Mouse (Mus musculus): Measurements from ENCODE around the gene Adcy1.

The Adcy1 gene

GRCm38 (mm10) chr11:7063001-7063584 is at the start of gene Adcy1:
Gene Adcy1 (plus strand): TSS chr11:7063489.
- no peak for DNase-seq (ENCODE audit: low read depth, low spot score)

GRCm38 (mm10) chr11:7016907-7017306 is 46.4 kb upstream of the Adcy1 start:
- no peak for DNase-seq (ENCODE audit: low read depth, low spot score)

GRCm38 (mm10) chr11:7018078-7018477 is 45.2 kb upstream of the Adcy1 start:
- no peak for DNase-seq (ENCODE audit: low read depth, low spot score)

GRCm38 (mm10) chr11:7019006-7019525 is 44.2 kb upstream of the Adcy1 start:
- no peak for DNase-seq (ENCODE audit: low read depth, low spot score)

- DNase-seq (ENCODE audit: low read depth, low spot score) = no peak
Observed at GRCm38 (mm10) chr11:7033063-7033462, 30.2 kb upstream of the Adcy1 start.

GRCm38 (mm10) chr11:7039722-7040121 is 23.6 kb upstream of the Adcy1 start:
- DNase-seq (ENCODE audit: low read depth, low spot score) = no peak

GRCm38 (mm10) chr11:7040801-7041200 is 22.5 kb upstream of the Adcy1 start:
- no peak for DNase-seq (ENCODE audit: low read depth, low spot score)

GRCm38 (mm10) chr11:7047176-7047575 is 16.1 kb upstream of the Adcy1 start:
- no peak for DNase-seq (ENCODE audit: low read depth, low spot score)

GRCm38 (mm10) chr11:7047584-7047983 is 15.7 kb upstream of the Adcy1 start:
- no peak for DNase-seq (ENCODE audit: low read depth, low spot score)

- no peak for DNase-seq (ENCODE audit: low read depth, low spot score)
Observed at GRCm38 (mm10) chr11:7053710-7054109, 9.6 kb upstream of the Adcy1 start.

GRCm38 (mm10) chr11:7054662-7055265 is 8.5 kb upstream of the Adcy1 start:
- DNase-seq (ENCODE audit: low read depth, low spot score) = no peak

GRCm38 (mm10) chr11:7055455-7056017 is 7.8 kb upstream of the Adcy1 start:
- no peak for DNase-seq (ENCODE audit: low read depth, low spot score)

- DNase-seq (ENCODE audit: low read depth, low spot score) = no peak
Observed at GRCm38 (mm10) chr11:7056121-7056520, 7.2 kb upstream of the Adcy1 start.

- DNase-seq (ENCODE audit: low read depth, low spot score) = no peak
Observed at GRCm38 (mm10) chr11:7057781-7058180, 5.5 kb upstream of the Adcy1 start.

- no peak for DNase-seq (ENCODE audit: low read depth, low spot score)
Observed at GRCm38 (mm10) chr11:7061961-7062360, 1.3 kb upstream of the Adcy1 start.

- no peak for DNase-seq (ENCODE audit: low read depth, low spot score)
Observed at GRCm38 (mm10) chr11:7062566-7062965, 723 bp upstream of the Adcy1 start.

GRCm38 (mm10) chr11:7063681-7064267 is 485 bp downstream of the Adcy1 start:
- DNase-seq (ENCODE audit: low read depth, low spot score) = no peak

- no peak for DNase-seq (ENCODE audit: low read depth, low spot score)
Observed at GRCm38 (mm10) chr11:7064484-7065185, 1.3 kb downstream of the Adcy1 start.

- DNase-seq (ENCODE audit: low read depth, low spot score) = no peak
Observed at GRCm38 (mm10) chr11:7065388-7065787, 2.1 kb downstream of the Adcy1 start.

- no peak for DNase-seq (ENCODE audit: low read depth, low spot score)
Observed at GRCm38 (mm10) chr11:7065876-7066275, 2.6 kb downstream of the Adcy1 start.

GRCm38 (mm10) chr11:7067263-7067662 is 4.0 kb downstream of the Adcy1 start:
- no peak for DNase-seq (ENCODE audit: low read depth, low spot score)
